Mouse (Mus musculus): Measurements from ENCODE around the gene Olfr1413.

Gene Olfr1413

DNA sequence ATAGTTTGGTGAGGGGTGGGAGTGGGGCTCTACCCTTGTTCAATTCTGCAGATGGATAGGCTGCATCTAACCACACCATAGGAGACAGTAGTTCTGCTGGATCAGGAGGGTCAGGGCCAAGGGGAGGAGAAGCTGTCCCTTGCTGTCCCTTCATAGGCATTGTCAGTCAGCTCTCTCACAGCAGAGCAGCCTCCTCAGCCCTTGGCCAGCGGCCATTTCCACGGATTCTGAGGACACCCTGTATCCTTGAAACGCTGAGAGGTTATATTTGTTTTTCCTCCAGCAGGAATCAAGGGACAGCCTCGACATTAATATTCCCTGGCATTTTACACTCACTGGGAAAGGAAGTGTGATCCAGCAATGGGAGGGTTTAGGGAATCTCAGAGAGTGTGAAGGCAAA is 47.2 kb downstream of the Olfr1413 start:
- DNase-seq (ENCODE audit: low read depth, low spot score) = no peak
- no peaks in the 10 kb centered on the region for H3K36me3 ChIP-seq (ENCODE audit: control insufficient read depth, insufficient read depth, low read length, poor library complexity, severe bottlenecking)
- H3K27me3 ChIP-seq (ENCODE audit: control insufficient read depth, insufficient read depth, low read length, poor library complexity, severe bottlenecking) = no peaks in the 10 kb centered on the region

All from splenic B cell, adult 2 months (primary cell).